Mouse (Mus musculus): Measurements from ENCODE around the gene Ndrg2. TPM values are rescaled to one million over a fixed set of nuclear protein-coding genes. Genes with fewer than 3 reads are reported as not detected.
A peak's percentile ranks its signal among the peaks of the same experiment; 100 is the strongest.

Gene Ndrg2
- polyA plus RNA-seq, 1 experiment = 24.7 TPM

GRCm38 (mm10) chr14:51912391-51913061, 1.4 kb downstream of the Ndrg2 start:
- Histone ChIP-seq H3ac (ENCODE audit: control insufficient read depth, insufficient read length, low read depth) (peak overlapping the region; percentile 58), H3K27me3 (ENCODE audit: control insufficient read depth, insufficient read depth, insufficient read length) (no peaks in the 10 kb centered on the region), H3K4me3 (ENCODE audit: insufficient read depth, poor library complexity, severe bottlenecking) (peak overlapping the region; percentile 29), H3K79me3 (ENCODE audit: low read depth) (no peaks in the 10 kb centered on the region), H3K36me3 (ENCODE audit: control insufficient read depth, insufficient read depth) (no peaks in the 10 kb centered on the region), H3K79me2 (ENCODE audit: control insufficient read depth, insufficient read depth) (no peaks in the 10 kb centered on the region)
- no peak for TF ChIP-seq USF1 (IDR thresholded peaks at IDR 0.05; ENCODE audit: low read depth)
- no peak for TF ChIP-seq MYOG (IDR thresholded peaks at IDR 0.05; ENCODE audit: control insufficient read depth, extremely low read depth, insufficient read length)
- TF ChIP-seq FOSL1 (IDR thresholded peaks at IDR 0.05; ENCODE audit: insufficient read depth, low read length, poor library complexity, severe bottlenecking) = no peak
- TF ChIP-seq CTCF (IDR thresholded peaks at IDR 0.05; ENCODE audit: control insufficient read depth, insufficient read depth, insufficient read length) = no peak

- TF ChIP-seq MAX (IDR thresholded peaks at IDR 0.05) = no peak
- no peak for TF ChIP-seq MYOG (IDR thresholded peaks at IDR 0.05; ENCODE audit: control insufficient read depth, extremely low read depth, insufficient read length)
- TF ChIP-seq CTCF (IDR thresholded peaks at IDR 0.05; ENCODE audit: control insufficient read depth, insufficient read depth, insufficient read length) = no peak
- no peak for TF ChIP-seq MYOD1 (IDR thresholded peaks at IDR 0.05; ENCODE audit: control insufficient read depth, insufficient read length, low read depth)
- TF ChIP-seq FOSL1 (IDR thresholded peaks at IDR 0.05; ENCODE audit: insufficient read depth, low read length, poor library complexity, severe bottlenecking) = no peak
- no peak for TF ChIP-seq CEBPB (IDR thresholded peaks at IDR 0.05; ENCODE audit: low read depth)
- no peak overlapping the region for H3K4me3 ChIP-seq (ENCODE audit: insufficient read depth, poor library complexity, severe bottlenecking)
- H3K36me3 ChIP-seq (ENCODE audit: control insufficient read depth, insufficient read depth) = no peaks in the 10 kb centered on the region
- no peaks in the 10 kb centered on the region for H3K79me2 ChIP-seq (ENCODE audit: control insufficient read depth, insufficient read depth)
- no peaks in the 10 kb centered on the region for H3K79me3 ChIP-seq (ENCODE audit: low read depth)
- H3K27me3 ChIP-seq (ENCODE audit: control insufficient read depth, insufficient read depth, insufficient read length) = no peaks in the 10 kb centered on the region
- H3ac ChIP-seq (ENCODE audit: control insufficient read depth, insufficient read length, low read depth) = no peak overlapping the region
Measured at GRCm38 (mm10) chr14:51911301-51911700, 2.7 kb downstream of the Ndrg2 start.

GRCm38 (mm10) chr14:51906102-51906501, 7.9 kb downstream of the Ndrg2 start:
- TF ChIP-seq MYOG (IDR thresholded peaks at IDR 0.05; ENCODE audit: control insufficient read depth, extremely low read depth, insufficient read length) (no peak), MAX (IDR thresholded peaks at IDR 0.05) (no peak), MYOD1 (IDR thresholded peaks at IDR 0.05; ENCODE audit: control insufficient read depth, insufficient read length, low read depth) (no peak), CEBPB (IDR thresholded peaks at IDR 0.05; ENCODE audit: low read depth) (no peak), USF1 (IDR thresholded peaks at IDR 0.05; ENCODE audit: low read depth) (no peak), FOSL1 (IDR thresholded peaks at IDR 0.05; ENCODE audit: insufficient read depth, low read length, poor library complexity, severe bottlenecking) (no peak), CTCF (IDR thresholded peaks at IDR 0.05; ENCODE audit: control insufficient read depth, insufficient read depth, insufficient read length) (no peak)
- Histone ChIP-seq H3K4me3 (ENCODE audit: insufficient read depth, poor library complexity, severe bottlenecking) (no peak overlapping the region), H3K79me3 (ENCODE audit: low read depth) (no peaks in the 10 kb centered on the region), H3K27me3 (ENCODE audit: control insufficient read depth, insufficient read depth, insufficient read length) (no peaks in the 10 kb centered on the region), H3K36me3 (ENCODE audit: control insufficient read depth, insufficient read depth) (no peaks in the 10 kb centered on the region), H3K79me2 (ENCODE audit: control insufficient read depth, insufficient read depth) (no peaks in the 10 kb centered on the region), H3ac (ENCODE audit: control insufficient read depth, insufficient read length, low read depth) (no peak overlapping the region)

GRCm38 (mm10) chr14:51904706-51905105, 9.3 kb downstream of the Ndrg2 start:
- Histone ChIP-seq H3K27me3 (ENCODE audit: control insufficient read depth, insufficient read depth, insufficient read length) (no peaks in the 10 kb centered on the region), H3ac (ENCODE audit: control insufficient read depth, insufficient read length, low read depth) (no peak overlapping the region), H3K79me2 (ENCODE audit: control insufficient read depth, insufficient read depth) (no peaks in the 10 kb centered on the region), H3K79me3 (ENCODE audit: low read depth) (no peaks in the 10 kb centered on the region), H3K36me3 (ENCODE audit: control insufficient read depth, insufficient read depth) (no peaks in the 10 kb centered on the region), H3K4me3 (ENCODE audit: insufficient read depth, poor library complexity, severe bottlenecking) (no peak overlapping the region)
- no peak for TF ChIP-seq MYOD1 (IDR thresholded peaks at IDR 0.05; ENCODE audit: control insufficient read depth, insufficient read length, low read depth)
- TF ChIP-seq FOSL1 (IDR thresholded peaks at IDR 0.05; ENCODE audit: insufficient read depth, low read length, poor library complexity, severe bottlenecking) = no peak
- TF ChIP-seq MAX (IDR thresholded peaks at IDR 0.05) = no peak
- no peak for TF ChIP-seq MYOG (IDR thresholded peaks at IDR 0.05; ENCODE audit: control insufficient read depth, extremely low read depth, insufficient read length)
- no peak for TF ChIP-seq CEBPB (IDR thresholded peaks at IDR 0.05; ENCODE audit: low read depth)
- no peak for TF ChIP-seq USF1 (IDR thresholded peaks at IDR 0.05; ENCODE audit: low read depth)
- no peak for TF ChIP-seq CTCF (IDR thresholded peaks at IDR 0.05; ENCODE audit: control insufficient read depth, insufficient read depth, insufficient read length)

- no peaks in the 10 kb centered on the region for H3K79me3 ChIP-seq (ENCODE audit: low read depth)
- no peak overlapping the region for H3ac ChIP-seq (ENCODE audit: control insufficient read depth, insufficient read length, low read depth)
- TF ChIP-seq USF1 (IDR thresholded peaks at IDR 0.05; ENCODE audit: low read depth) (no peak), MAX (IDR thresholded peaks at IDR 0.05) (no peak), FOSL1 (IDR thresholded peaks at IDR 0.05; ENCODE audit: insufficient read depth, low read length, poor library complexity, severe bottlenecking) (no peak), CTCF (IDR thresholded peaks at IDR 0.05; ENCODE audit: control insufficient read depth, insufficient read depth, insufficient read length) (no peak), CEBPB (IDR thresholded peaks at IDR 0.05; ENCODE audit: low read depth) (no peak), MYOD1 (IDR thresholded peaks at IDR 0.05; ENCODE audit: control insufficient read depth, insufficient read length, low read depth) (no peak), MYOG (IDR thresholded peaks at IDR 0.05; ENCODE audit: control insufficient read depth, extremely low read depth, insufficient read length) (no peak)
- no peaks in the 10 kb centered on the region for H3K27me3 ChIP-seq (ENCODE audit: control insufficient read depth, insufficient read depth, insufficient read length)
- no peaks in the 10 kb centered on the region for H3K36me3 ChIP-seq (ENCODE audit: control insufficient read depth, insufficient read depth)
- no peak overlapping the region for H3K4me3 ChIP-seq (ENCODE audit: insufficient read depth, poor library complexity, severe bottlenecking)
- H3K79me2 ChIP-seq (ENCODE audit: control insufficient read depth, insufficient read depth) = no peaks in the 10 kb centered on the region
Measured at GRCm38 (mm10) chr14:51903782-51904181, 10.2 kb downstream of the Ndrg2 start.

Measured in C2C12 (cell line).